Mouse (Mus musculus) ES-E14 (cell line): ENCODE measurements around the gene Slfnl1.

Experiments used
- CHD2 ChIP-seq: IDR thresholded peaks from 2 replicates; pipeline ENCODE4 v1.6.1; 2014; ENCODE audit warnings: mild to moderate bottlenecking, low read depth, low read length, inconsistent platforms
- HCFC1 ChIP-seq: IDR thresholded peaks from 2 replicates; pipeline ENCODE4 v1.6.1; 2012; ENCODE audit warnings: low read length, inconsistent platforms, borderline replicate concordance; ENCODE audit not compliant: insufficient read depth
- MAFK ChIP-seq: IDR thresholded peaks from 2 replicates; pipeline ENCODE4 v1.6.1; 2014; ENCODE audit warnings: mild to moderate bottlenecking, low read depth, low read length, inconsistent platforms; ENCODE audit not compliant: insufficient read depth

- no peak for TF ChIP-seq HCFC1
- no peak for TF ChIP-seq MAFK
- no peak for TF ChIP-seq CHD2
Measured at GRCm38 (mm10) chr4:120528171-120528570, 3.9 kb upstream of the Slfnl1 start.
